Mouse (Mus musculus): ENCODE results near the gene Arhgap17.

Gene Arhgap17

DNA sequence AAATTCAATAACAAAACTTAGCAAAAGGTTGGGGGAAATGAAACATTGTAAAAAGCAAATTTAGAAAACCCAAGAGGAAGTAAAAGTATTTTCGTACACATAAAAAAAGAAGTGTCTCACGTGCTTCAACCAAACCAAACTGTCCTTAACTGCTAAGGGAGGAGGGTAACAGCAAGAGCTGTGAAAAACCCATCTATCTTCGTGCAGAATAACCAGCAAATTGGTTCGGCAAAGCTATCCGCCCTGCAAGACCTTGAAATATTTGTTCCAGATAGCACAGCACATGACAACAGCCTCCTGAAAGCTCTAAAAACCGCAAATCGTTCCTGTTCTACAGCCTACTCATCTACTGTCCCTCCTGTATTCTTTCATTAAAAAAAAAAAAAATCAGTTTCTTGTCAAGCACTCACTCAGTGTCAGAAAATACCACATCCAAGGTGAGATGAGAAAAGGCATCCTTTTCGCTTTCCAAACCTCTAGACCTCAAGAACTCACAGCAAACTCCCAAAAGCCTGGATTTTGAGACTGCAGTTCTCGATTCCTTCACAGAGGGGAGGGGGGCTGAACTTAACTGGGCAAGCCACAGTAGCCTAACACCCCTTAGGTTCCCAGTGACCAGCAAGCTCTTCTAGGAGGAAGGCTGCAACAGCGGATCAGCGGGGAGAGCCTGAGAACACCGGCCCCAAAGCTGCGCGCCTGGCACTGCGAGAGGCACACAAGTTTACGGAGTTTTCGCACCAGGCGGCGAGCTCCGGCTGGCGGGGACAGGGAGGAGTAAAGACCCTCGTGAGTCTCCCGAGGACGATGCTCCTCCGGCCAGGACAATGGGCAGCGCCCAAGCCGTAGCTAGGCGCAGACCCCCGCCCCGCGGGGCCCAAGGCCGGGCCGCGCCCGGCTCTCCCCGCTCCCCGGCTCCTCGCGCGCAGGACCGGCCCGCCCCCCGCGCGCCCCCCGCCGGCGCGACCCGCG lies 653 bp downstream of the Arhgap17 start:
- peak in 1 of 2 experiments; percentile 42 for DNase-seq (ENCODE audit: low spot score in 2 of 2)

DNA sequence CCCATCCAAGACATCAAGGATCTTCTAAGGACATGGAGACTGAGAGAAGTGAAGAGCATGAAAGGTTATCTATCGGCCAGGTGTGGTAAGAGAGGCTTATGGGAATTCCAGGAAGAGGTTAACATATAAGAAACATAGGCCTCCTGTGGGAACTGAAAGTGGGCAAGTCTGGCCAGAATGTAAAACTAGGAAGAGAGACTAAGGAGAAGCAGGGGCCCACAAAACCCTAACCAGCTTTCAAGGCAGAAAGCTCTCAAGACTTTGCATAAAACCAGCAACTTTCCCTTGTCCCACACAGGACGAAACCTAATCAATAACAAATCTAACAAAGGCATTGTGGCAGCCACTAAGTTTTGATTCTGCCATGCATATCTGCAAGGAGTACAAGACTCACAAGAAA lies 1.5 kb downstream of the Arhgap17 start:
- no peak for DNase-seq (ENCODE audit: low spot score in 2 of 2)

DNA sequence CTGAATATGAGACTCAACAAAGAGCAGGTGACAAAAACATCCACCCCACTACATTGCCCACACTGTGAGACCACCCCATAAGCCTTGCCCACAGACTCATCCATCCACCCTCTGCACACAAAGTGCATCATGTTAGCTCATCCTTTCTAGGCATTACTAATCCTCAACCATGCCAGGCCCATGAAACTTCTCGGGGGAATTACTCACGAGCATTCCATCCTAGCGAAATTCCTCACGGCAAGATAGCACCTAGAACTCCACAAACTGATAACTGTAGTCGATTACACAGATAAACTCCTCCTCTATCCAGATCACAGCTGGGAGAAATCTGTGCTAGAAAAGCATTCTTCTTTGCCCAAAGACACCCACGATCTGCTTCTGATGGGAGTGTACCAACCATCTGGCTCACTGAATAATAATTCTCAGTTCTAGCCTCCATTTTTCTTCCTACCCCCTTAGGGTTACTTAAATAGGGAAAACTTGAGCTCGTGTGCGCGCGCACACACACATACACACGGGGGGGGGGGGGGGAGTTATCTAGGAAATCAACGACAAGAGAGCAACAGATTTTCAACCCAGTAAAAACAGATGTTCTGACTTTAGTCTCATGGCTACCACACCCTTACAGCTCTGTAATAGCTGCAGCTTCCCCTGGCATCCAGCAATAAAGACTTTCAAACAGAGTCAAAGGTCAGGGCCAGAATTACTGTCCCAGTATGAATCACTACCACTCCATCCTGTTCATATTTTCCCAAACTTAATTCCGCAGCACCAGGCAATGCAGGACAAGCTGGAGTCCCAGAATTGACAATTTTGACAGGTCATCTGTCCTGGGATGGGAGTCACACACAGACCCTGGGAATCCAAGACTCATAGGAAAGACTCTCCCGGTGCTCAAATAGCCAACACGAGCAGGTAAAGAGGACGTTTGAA lies 2.2 kb downstream of the Arhgap17 start:
- no peak for DNase-seq (ENCODE audit: low spot score in 2 of 2)

- DNase-seq (ENCODE audit: low spot score in 2 of 2), result no peak
Measured at GRCm38 (mm10) chr7:123366806-123367205, 2.9 kb downstream of the Arhgap17 start.

GRCm38 (mm10) chr7:123365876-123366741 lies 3.6 kb downstream of the Arhgap17 start:
- DNase-seq (ENCODE audit: low spot score in 2 of 2), result no peak

DNA sequence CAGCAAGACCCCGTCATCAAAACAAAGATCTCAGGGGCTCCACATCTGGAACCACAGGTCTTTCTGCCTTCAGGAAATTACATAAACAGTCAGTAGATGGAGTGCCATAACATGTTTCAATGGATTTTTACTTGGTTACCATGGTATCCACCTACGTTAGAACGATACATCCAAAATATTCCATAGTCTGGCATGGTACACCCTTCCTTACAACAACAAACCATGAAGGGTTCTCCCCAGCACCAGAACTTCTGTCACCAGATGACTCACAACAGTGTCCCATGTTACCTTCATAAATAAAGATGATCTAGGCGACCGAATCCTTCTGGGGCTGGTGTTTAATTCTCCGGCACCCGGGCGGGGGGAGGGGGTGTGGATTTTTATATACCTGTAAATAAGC lies 5.7 kb downstream of the Arhgap17 start:
- no peak for DNase-seq (ENCODE audit: low spot score in 2 of 2)

GRCm38 (mm10) chr7:123362806-123363205 lies 6.9 kb downstream of the Arhgap17 start:
- DNase-seq (ENCODE audit: low spot score in 2 of 2), result no peak

GRCm38 (mm10) chr7:123361229-123361980 lies 8.3 kb downstream of the Arhgap17 start:
- DNase-seq (ENCODE audit: low spot score in 2 of 2), result no peak

GRCm38 (mm10) chr7:123360185-123360584 lies 9.5 kb downstream of the Arhgap17 start:
- no peak for DNase-seq (ENCODE audit: low spot score in 2 of 2)

DNA sequence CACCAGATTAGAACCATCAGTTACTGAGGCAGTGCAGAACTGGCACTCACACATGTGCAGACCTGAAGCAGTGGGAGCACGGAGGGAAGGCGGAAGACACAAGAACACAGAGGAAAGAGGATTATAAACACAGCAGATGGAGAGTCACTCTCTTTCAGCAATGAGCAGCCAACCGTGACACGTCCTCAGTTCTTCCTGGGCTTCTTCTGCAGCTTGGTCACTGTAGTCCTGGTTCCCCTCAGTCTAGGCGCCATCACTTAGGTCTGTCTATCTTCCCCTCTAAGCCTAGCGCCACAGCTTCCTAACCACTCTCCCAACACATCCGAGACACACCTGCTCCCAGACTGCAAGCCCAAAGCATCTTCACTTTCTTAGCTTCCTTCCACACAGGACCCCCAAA lies 10.6 kb downstream of the Arhgap17 start:
- DNase-seq (ENCODE audit: low spot score in 2 of 2), result no peak

DNA sequence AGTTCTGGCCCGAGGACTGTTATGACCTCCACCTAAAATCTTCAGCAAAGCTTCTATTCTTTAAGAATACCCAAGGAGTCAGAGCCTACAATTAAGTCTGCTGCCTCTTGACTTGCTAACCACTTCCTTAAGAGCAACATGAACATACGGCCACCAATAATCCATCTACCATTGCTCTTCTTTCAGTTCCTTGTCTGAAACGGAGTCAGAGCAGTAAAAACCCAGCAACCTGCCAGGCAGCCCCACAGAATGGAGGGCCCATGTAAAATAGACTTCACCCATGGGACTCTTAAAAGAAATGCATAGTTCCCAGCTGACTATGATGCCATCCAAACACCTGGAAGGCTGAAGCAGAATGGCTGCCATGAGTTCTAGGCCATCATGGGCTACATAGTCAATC lies 13.6 kb downstream of the Arhgap17 start:
- DNase-seq (ENCODE audit: low spot score in 2 of 2), result no peak

DNA sequence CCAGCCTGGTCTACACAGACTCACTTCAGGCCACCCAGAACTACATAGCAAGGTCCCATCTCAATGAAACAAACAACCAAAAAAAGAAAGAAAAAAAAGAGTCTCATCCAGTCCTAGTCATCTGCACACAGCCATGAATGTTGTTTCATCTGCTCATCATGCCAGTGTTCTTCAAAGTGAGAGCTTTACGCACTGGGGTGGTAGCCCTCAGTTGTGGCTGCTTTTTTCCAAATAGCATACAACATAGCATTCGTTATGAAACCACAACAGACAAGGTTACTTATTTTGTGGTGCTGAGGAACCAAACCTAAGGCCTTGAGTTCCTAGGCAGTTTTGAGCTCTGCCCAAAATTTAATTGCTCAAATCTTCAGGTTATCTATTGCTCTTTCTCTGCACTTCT lies 14.9 kb downstream of the Arhgap17 start:
- no peak for DNase-seq (ENCODE audit: low spot score in 2 of 2)

GRCm38 (mm10) chr7:123354392-123354791 lies 15.3 kb downstream of the Arhgap17 start:
- DNase-seq (ENCODE audit: low spot score in 2 of 2), result no peak

DNA sequence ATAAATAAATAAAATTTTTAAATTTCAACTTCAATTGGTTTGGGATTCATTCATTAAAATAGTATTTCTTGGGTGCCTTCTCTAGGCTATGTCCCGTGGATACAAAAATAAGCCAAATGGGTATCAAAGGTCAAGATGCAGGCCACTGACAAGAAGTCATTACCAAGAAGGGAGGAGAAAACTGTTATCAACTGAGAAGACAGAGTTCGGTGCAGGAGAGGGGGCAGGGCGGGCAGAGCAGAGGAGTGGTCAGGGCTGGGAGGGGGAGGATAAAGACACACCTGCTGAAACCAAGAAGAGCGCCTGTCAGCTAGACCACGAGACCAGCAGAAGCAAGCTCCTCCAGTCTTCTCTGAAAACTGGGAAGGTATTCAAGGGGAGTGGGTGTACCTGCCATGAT lies 15.8 kb downstream of the Arhgap17 start:
- no peak for DNase-seq (ENCODE audit: low spot score in 2 of 2)

GRCm38 (mm10) chr7:123353081-123353480 lies 16.6 kb downstream of the Arhgap17 start:
- no peak for DNase-seq (ENCODE audit: low spot score in 2 of 2)

- DNase-seq (ENCODE audit: low spot score in 2 of 2), result no peak
Measured at GRCm38 (mm10) chr7:123350243-123350642, 19.5 kb downstream of the Arhgap17 start.

- no peak for DNase-seq (ENCODE audit: low spot score in 2 of 2)
Measured at GRCm38 (mm10) chr7:123349813-123350212, 19.9 kb downstream of the Arhgap17 start.

GRCm38 (mm10) chr7:123346631-123347290 lies 23.0 kb downstream of the Arhgap17 start:
- DNase-seq (ENCODE audit: low spot score in 2 of 2), result no peak

- DNase-seq (ENCODE audit: low spot score in 2 of 2), result no peak
Measured at GRCm38 (mm10) chr7:123345041-123345544, 24.6 kb downstream of the Arhgap17 start.

Measured in heart, adult 9 months (tissue).